Mouse (Mus musculus): ENCODE measurements around the gene Gm28827. TPM values are rescaled to one million over a fixed set of nuclear protein-coding genes. Genes with fewer than 3 reads are reported as not detected.
"Not testable (repeated sequence)": the region's sequence is repeated elsewhere in the genome, so short reads cannot be mapped to it uniquely, and the experiment has no call there.

Gene Gm28827
- total RNA-seq (2022): not detected

GRCm38 (mm10) chrY:83030647-83031046 is at the start of gene Gm28827:
Gm28827 (plus strand) TSS chrY:83030947.
- not testable (repeated sequence) for DNase-seq (ENCODE audit: low spot score in 2 of 2)
